Mouse (Mus musculus) G1E (cell line): Measurements from ENCODE around the gene Ralgds. TPM values are rescaled to one million over a fixed set of nuclear protein-coding genes. Genes with fewer than 3 reads are reported as not detected.
A peak's percentile ranks its signal among the peaks of the same experiment; 100 is the strongest.
"Not testable (repeated sequence)": the region's sequence is repeated elsewhere in the genome, so short reads cannot be mapped to it uniquely, and the experiment has no call there.

Source experiments
- ATAC-seq: 2 replicates; pipeline ENCODE4 v1.8.0; 2016; ENCODE audit warnings: mild to moderate bottlenecking; ENCODE audit not compliant: insufficient number of reproducible peaks, poor library complexity, low FRiP score, severe bottlenecking; ENCODE audit errors: extremely low read depth
- DNase-seq: peaks from one replicate; pipeline ENCODE4 v3.0.0; 2012; ENCODE audit warnings: low spot score
- H3K27me3 ChIP-seq: 2 replicates; pipeline ENCODE4 v1.6.1; 2012; ENCODE audit warnings: mild to moderate bottlenecking, low read length, inconsistent platforms; ENCODE audit not compliant: insufficient read depth
- H3K36me3 ChIP-seq: replicated peaks from 2 replicates; pipeline ENCODE3; 2012; ENCODE audit warnings: mild to moderate bottlenecking, inconsistent platforms
- H3K4me1 ChIP-seq: 2 replicates; pipeline ENCODE4 v1.6.1; 2012; ENCODE audit warnings: low read depth, low read length, inconsistent platforms, mixed read lengths; ENCODE audit not compliant: insufficient read depth
- H3K4me3 ChIP-seq: 2 replicates; pipeline ENCODE4 v1.5.1; 2012; ENCODE audit warnings: low read depth, mild to moderate bottlenecking, inconsistent platforms, low read length, moderate library complexity, mixed read lengths
- H3K9me3 ChIP-seq: replicated peaks from 2 replicates; pipeline ENCODE4 v1.6.1; 2012; ENCODE audit warnings: inconsistent platforms
- CTCF ChIP-seq: IDR thresholded peaks from 2 replicates; pipeline ENCODE4 v1.5.1; 2012; ENCODE audit warnings: low read depth, low read length, inconsistent platforms, mixed read lengths
- GATA1 ChIP-seq: IDR thresholded peaks from 2 replicates; pipeline ENCODE4 v1.6.1; 2012; ENCODE audit warnings: borderline replicate concordance, low read length, inconsistent platforms, mixed read lengths
- GATA2 ChIP-seq: IDR thresholded peaks from 2 replicates; pipeline ENCODE4 v1.6.1; 2012; ENCODE audit warnings: low read depth, low read length, inconsistent platforms, borderline replicate concordance
- POLR2AphosphoS5 ChIP-seq: IDR thresholded peaks from 2 replicates; pipeline ENCODE4 v1.6.1; 2012; ENCODE audit warnings: low read depth, low read length, inconsistent platforms; ENCODE audit not compliant: insufficient replicate concordance
- TAL1 ChIP-seq: conservative IDR thresholded peaks from 2 replicates; pipeline ENCODE4 v1.6.1; 2012; ENCODE audit warnings: low read depth, low read length, inconsistent platforms, mixed read lengths
- polyA plus RNA-seq: library from polyadenylated mRNA; stranded (reverse); fragments of >175 nt; gene quantifications from 2 replicates; pipeline ENCODE4 v1.2.3, GENCODE M21; 2012
- total RNA-seq, 2 experiments: library from RNA; stranded (forward) in 1 of 2; stranded (reverse) in 1 of 2; fragments of 200-1000 nt in 1 of 2; fragments of >200 nt in 1 of 2; fragmentation: Nextera tagmentation in 1 of 2; gene quantifications; 2 replicates each; pipeline ENCODE4 v1.2.3; 2014 to 2017

Ralgds gene
- total and polyA plus RNA-seq, 3 experiments = 0.02 to 0.49 TPM; not detected in 1

- peaks cover 40% of the 10 kb centered on the region for H3K36me3 ChIP-seq
- peaks cover 26% of the 10 kb centered on the region for H3K4me1 ChIP-seq
- TF ChIP-seq GATA2 (no peak), TAL1 (no peak), CTCF (no peak), POLR2AphosphoS5 (no peak), GATA1 (no peak)
- ATAC-seq (no peak), DNase-seq (no peak)
- peak overlapping the region; percentile 94; the same call in 1 of the 2 replicates for H3K4me3 ChIP-seq
- peaks cover 16% of the 10 kb centered on the region for H3K9me3 ChIP-seq
- H3K27me3 ChIP-seq = peaks cover 21% of the 10 kb centered on the region
Measured at GRCm38 (mm10) chr2:28469461-28469860, 43.5 kb upstream of the Ralgds start.

GRCm38 (mm10) chr2:28470591-28470990 lies 42.3 kb upstream of the Ralgds start:
- peaks cover 40% of the 10 kb centered on the region for H3K36me3 ChIP-seq
- DNase-seq (no peak), ATAC-seq (no peak)
- no peak for TF ChIP-seq CTCF
- TF ChIP-seq TAL1 = no peak
- TF ChIP-seq POLR2AphosphoS5 = no peak
- no peak for TF ChIP-seq GATA1
- TF ChIP-seq GATA2 = no peak
- H3K27me3 ChIP-seq = peaks cover 10% of the 10 kb centered on the region
- H3K4me3 ChIP-seq = no peak overlapping the region
- peaks cover 16% of the 10 kb centered on the region for H3K9me3 ChIP-seq
- H3K4me1 ChIP-seq = peaks cover 26% of the 10 kb centered on the region

- H3K4me1 ChIP-seq = peaks cover 21% of the 10 kb centered on the region
- H3K36me3 ChIP-seq = peaks cover 40% of the 10 kb centered on the region
- not testable (repeated sequence) for H3K27me3 ChIP-seq, DNase-seq, H3K4me3 ChIP-seq, ATAC-seq
- peaks cover 16% of the 10 kb centered on the region for H3K9me3 ChIP-seq
Measured at GRCm38 (mm10) chr2:28472011-28472410, 40.9 kb upstream of the Ralgds start.

GRCm38 (mm10) chr2:28477993-28478392 lies 34.9 kb upstream of the Ralgds start:
- ATAC-seq, H3K4me3 ChIP-seq: not testable (repeated sequence)

GRCm38 (mm10) chr2:28479208-28480204 lies 33.4 kb upstream of the Ralgds start:
- DNase-seq (no peak), ATAC-seq (no peak)
- TF ChIP-seq TAL1 (no peak), CTCF (no peak), GATA2 (no peak), GATA1 (no peak), POLR2AphosphoS5 (no peak)
- Histone ChIP-seq H3K9me3 (no peaks in the 10 kb centered on the region), H3K4me1 (no peaks in the 10 kb centered on the region), H3K4me3 (no peak overlapping the region), H3K27me3 (peaks cover 23% of the 10 kb centered on the region), H3K36me3 (no peaks in the 10 kb centered on the region)

More at GRCm38 (mm10) chr2:28477993-28478392, 34.9 kb upstream of the Ralgds start:
- not testable (repeated sequence) for DNase-seq, H3K36me3 ChIP-seq, H3K4me1 ChIP-seq, H3K9me3 ChIP-seq
- peaks cover 21% of the 10 kb centered on the region for H3K27me3 ChIP-seq

- ATAC-seq (no peak), DNase-seq (no peak)
- H3K4me1 ChIP-seq = no peaks in the 10 kb centered on the region
- H3K9me3 ChIP-seq = no peaks in the 10 kb centered on the region
- TF ChIP-seq TAL1 (no peak), GATA2 (no peak), CTCF (no peak), GATA1 (no peak), POLR2AphosphoS5 (no peak)
- H3K4me3 ChIP-seq = no peak overlapping the region
- H3K36me3 ChIP-seq = no peaks in the 10 kb centered on the region
- peaks cover 29% of the 10 kb centered on the region for H3K27me3 ChIP-seq
Measured at GRCm38 (mm10) chr2:28483861-28484260, 29.1 kb upstream of the Ralgds start.

- no peak for ATAC-seq
- Histone ChIP-seq H3K27me3 (peaks cover 23% of the 10 kb centered on the region), H3K9me3 (no peaks in the 10 kb centered on the region), H3K36me3 (no peaks in the 10 kb centered on the region), H3K4me1 (0 out of 2 replicates have a peak, but pooled peaks cover 2% of the 10 kb centered on the region), H3K4me3 (no peak overlapping the region)
- DNase-seq = no peak
- TF ChIP-seq CTCF (no peak), GATA2 (no peak), TAL1 (no peak), POLR2AphosphoS5 (no peak), GATA1 (no peak)
Measured at GRCm38 (mm10) chr2:28494521-28494920, 18.4 kb upstream of the Ralgds start.
